Mouse (Mus musculus): ENCODE measurements around the gene Hoxd3. TPM values are rescaled to one million over a fixed set of nuclear protein-coding genes. Genes with fewer than 3 reads are reported as not detected.

The Hoxd3 gene
- total RNA-seq, 1 experiment, result 0.40 TPM

GRCm38 (mm10) chr2:74667842-74668357 is 43.8 kb upstream of the Hoxd3 start, which contains the start of gene Hoxd13:
TSS of gene Hoxd13 (plus strand) at chr2:74668310.
- no peak for DNase-seq (ENCODE audit: low read depth, low spot score)
- Histone ChIP-seq H3K9ac (ENCODE audit: insufficient read depth, low read depth, low read length, poor library complexity, severe bottlenecking) (peak within 1 kb of the TSS; percentile 68), H3K4me1 (ENCODE audit: control insufficient read depth in 2 of 2, insufficient read depth in 2 of 2, low read length in 2 of 2, poor library complexity in 1 of 2) (peaks cover 0 to 3% of the 10 kb centered on the region in 2 experiments; a peak in 1 of 4 replicates), H3K4me3 (ENCODE audit: insufficient read depth in 1 of 2, low read depth in 1 of 2, low read length in 2 of 2, poor library complexity in 1 of 2, severe bottlenecking in 1 of 2) (peak within 1 kb of the TSS; percentile 39 to 65; a peak in 3 of 4 replicates), H3K27ac (ENCODE audit: insufficient read depth, low read depth, low read length, poor library complexity, severe bottlenecking) (no peak within 1 kb of the TSS), H3K9me3 (ENCODE audit: control insufficient read depth, insufficient read depth, low read depth, low read length) (no peaks in the 10 kb centered on the region), H3K36me3 (ENCODE audit: control insufficient read depth, insufficient read depth, low read length, poor library complexity, severe bottlenecking) (no peaks in the 10 kb centered on the region)
- TF ChIP-seq ZC3H11A (IDR thresholded peaks at IDR 0.05; ENCODE audit: borderline replicate concordance, low read depth, low read length) (no peak), HCFC1 (IDR thresholded peaks at IDR 0.05; ENCODE audit: borderline replicate concordance, insufficient read depth, low read length) (no peak), MAFK (IDR thresholded peaks at IDR 0.05; ENCODE audit: insufficient read depth, low read depth, low read length) (no peak), ZNF384 (IDR thresholded peaks at IDR 0.05; ENCODE audit: low read depth, low read length) (no peak), CHD2 (IDR thresholded peaks at IDR 0.05; ENCODE audit: low read depth, low read length) (no peak)
- in situ Hi-C loops (cut with MboI; ENCODE audit: low sequenced_read_pairs in 2 of 2, unreplicated experiment in 2 of 2), result loop anchor here (10.0 to 25.0 kb wide), 3 partner anchors 606 to 1393 kb away; partner anchors contain the start of gene Sp9 (in 1 of the 2)

- Histone ChIP-seq H3K9ac (ENCODE audit: insufficient read depth, low read depth, low read length, poor library complexity, severe bottlenecking) (peak overlapping the region; percentile 68), H3K9me3 (ENCODE audit: control insufficient read depth, insufficient read depth, low read depth, low read length) (no peaks in the 10 kb centered on the region), H3K36me3 (ENCODE audit: control insufficient read depth, insufficient read depth, low read length, poor library complexity, severe bottlenecking) (no peaks in the 10 kb centered on the region), H3K4me3 (ENCODE audit: insufficient read depth in 1 of 2, low read depth in 1 of 2, low read length in 2 of 2, poor library complexity in 1 of 2, severe bottlenecking in 1 of 2) (peak overlapping the region; percentile 39 to 65; a peak in 3 of 4 replicates), H3K4me1 (ENCODE audit: control insufficient read depth in 2 of 2, insufficient read depth in 2 of 2, low read length in 2 of 2, poor library complexity in 1 of 2) (peaks cover 0 to 3% of the 10 kb centered on the region in 2 experiments; a peak in 1 of 4 replicates), H3K27ac (ENCODE audit: insufficient read depth, low read depth, low read length, poor library complexity, severe bottlenecking) (no peak overlapping the region)
- in situ Hi-C loops (cut with MboI; ENCODE audit: low sequenced_read_pairs in 2 of 2, unreplicated experiment in 2 of 2), result loop anchor here (10.0 to 25.0 kb wide), 3 partner anchors 606 to 1394 kb away; partner anchors contain the start of gene Sp9 (in 1 of the 2)
- TF ChIP-seq ZNF384 (IDR thresholded peaks at IDR 0.05; ENCODE audit: low read depth, low read length) (no peak), ZC3H11A (IDR thresholded peaks at IDR 0.05; ENCODE audit: borderline replicate concordance, low read depth, low read length) (no peak), CHD2 (IDR thresholded peaks at IDR 0.05; ENCODE audit: low read depth, low read length) (no peak), HCFC1 (IDR thresholded peaks at IDR 0.05; ENCODE audit: borderline replicate concordance, insufficient read depth, low read length) (no peak), MAFK (IDR thresholded peaks at IDR 0.05; ENCODE audit: insufficient read depth, low read depth, low read length) (no peak)
- no peak for DNase-seq (ENCODE audit: low read depth, low spot score)
Observed at GRCm38 (mm10) chr2:74668370-74669229, 43.1 kb upstream of the Hoxd3 start.

GRCm38 (mm10) chr2:74669230-74669578 is 42.5 kb upstream of the Hoxd3 start:
- Histone ChIP-seq H3K27ac (ENCODE audit: insufficient read depth, low read depth, low read length, poor library complexity, severe bottlenecking) (no peak overlapping the region), H3K36me3 (ENCODE audit: control insufficient read depth, insufficient read depth, low read length, poor library complexity, severe bottlenecking) (no peaks in the 10 kb centered on the region), H3K9me3 (ENCODE audit: control insufficient read depth, insufficient read depth, low read depth, low read length) (no peaks in the 10 kb centered on the region), H3K4me3 (ENCODE audit: insufficient read depth in 1 of 2, low read depth in 1 of 2, low read length in 2 of 2, poor library complexity in 1 of 2, severe bottlenecking in 1 of 2) (no peak overlapping the region), H3K4me1 (ENCODE audit: control insufficient read depth in 2 of 2, insufficient read depth in 2 of 2, low read length in 2 of 2, poor library complexity in 1 of 2) (peaks cover 0 to 3% of the 10 kb centered on the region in 2 experiments; a peak in 1 of 4 replicates), H3K9ac (ENCODE audit: insufficient read depth, low read depth, low read length, poor library complexity, severe bottlenecking) (no peak overlapping the region)
- TF ChIP-seq ZC3H11A (IDR thresholded peaks at IDR 0.05; ENCODE audit: borderline replicate concordance, low read depth, low read length) (no peak), CHD2 (IDR thresholded peaks at IDR 0.05; ENCODE audit: low read depth, low read length) (no peak), HCFC1 (IDR thresholded peaks at IDR 0.05; ENCODE audit: borderline replicate concordance, insufficient read depth, low read length) (no peak), ZNF384 (IDR thresholded peaks at IDR 0.05; ENCODE audit: low read depth, low read length) (no peak), MAFK (IDR thresholded peaks at IDR 0.05; ENCODE audit: insufficient read depth, low read depth, low read length) (no peak)
- in situ Hi-C loops (cut with MboI; ENCODE audit: low sequenced_read_pairs in 2 of 2, unreplicated experiment in 2 of 2), result loop anchor here (10.0 to 25.0 kb wide), 3 partner anchors 607 to 1394 kb away; partner anchors contain the start of gene Sp9 (in 1 of the 2)
- DNase-seq (ENCODE audit: low read depth, low spot score), result no peak

GRCm38 (mm10) chr2:74669650-74670235 is 42.0 kb upstream of the Hoxd3 start:
- H3K4me1 ChIP-seq (ENCODE audit: control insufficient read depth in 2 of 2, insufficient read depth in 2 of 2, low read length in 2 of 2, poor library complexity in 1 of 2), result peaks cover 0 to 3% of the 10 kb centered on the region in 2 experiments; a peak in 1 of 4 replicates
- in situ Hi-C loops (cut with MboI; ENCODE audit: low sequenced_read_pairs in 2 of 2, unreplicated experiment in 2 of 2), result loop anchor here (10.0 to 25.0 kb wide), 3 partner anchors 607 to 1395 kb away; partner anchors contain the start of gene Sp9 (in 1 of the 2)
- H3K27ac ChIP-seq (ENCODE audit: insufficient read depth, low read depth, low read length, poor library complexity, severe bottlenecking), result no peak overlapping the region
- no peaks in the 10 kb centered on the region for H3K36me3 ChIP-seq (ENCODE audit: control insufficient read depth, insufficient read depth, low read length, poor library complexity, severe bottlenecking)
- no peak overlapping the region for H3K4me3 ChIP-seq (ENCODE audit: insufficient read depth in 1 of 2, low read depth in 1 of 2, low read length in 2 of 2, poor library complexity in 1 of 2, severe bottlenecking in 1 of 2)
- TF ChIP-seq ZNF384 (IDR thresholded peaks at IDR 0.05; ENCODE audit: low read depth, low read length), result no peak
- TF ChIP-seq CHD2 (IDR thresholded peaks at IDR 0.05; ENCODE audit: low read depth, low read length), result no peak
- TF ChIP-seq ZC3H11A (IDR thresholded peaks at IDR 0.05; ENCODE audit: borderline replicate concordance, low read depth, low read length), result no peak
- TF ChIP-seq HCFC1 (IDR thresholded peaks at IDR 0.05; ENCODE audit: borderline replicate concordance, insufficient read depth, low read length), result no peak
- TF ChIP-seq MAFK (IDR thresholded peaks at IDR 0.05; ENCODE audit: insufficient read depth, low read depth, low read length), result no peak
- DNase-seq (ENCODE audit: low read depth, low spot score), result no peak
- no peaks in the 10 kb centered on the region for H3K9me3 ChIP-seq (ENCODE audit: control insufficient read depth, insufficient read depth, low read depth, low read length)
- H3K9ac ChIP-seq (ENCODE audit: insufficient read depth, low read depth, low read length, poor library complexity, severe bottlenecking), result no peak overlapping the region

Data from ES-E14 (cell line).